Mouse (Mus musculus): Measurements from ENCODE around the gene Dusp6. TPM values are rescaled to one million over a fixed set of nuclear protein-coding genes. Genes with fewer than 3 reads are reported as not detected.

Dusp6 gene
- polyA plus RNA-seq, 1 experiment from 2014 or later, result 34.4 TPM

DNA sequence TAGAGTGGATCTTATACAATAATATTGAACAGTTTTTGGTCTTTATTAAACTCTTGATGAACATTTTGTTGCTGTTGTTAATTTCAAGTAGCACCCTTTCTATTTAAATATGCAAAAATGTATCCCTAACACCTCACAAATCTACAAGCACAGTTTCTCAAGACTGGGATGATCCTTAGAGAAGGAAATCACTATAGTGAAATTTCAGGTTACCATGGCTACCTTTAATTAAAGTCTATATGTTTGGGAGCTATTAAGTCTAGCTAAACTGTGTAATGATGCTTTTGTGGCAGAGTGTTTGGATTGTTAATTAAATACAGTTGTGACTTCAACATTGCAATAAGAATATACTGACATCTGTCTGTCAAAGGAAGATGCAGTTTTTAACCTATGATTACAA, 54.0 kb downstream of the Dusp6 start:
- no peak for DNase-seq (ENCODE audit: low spot score)

Other genes with a start within 250 kb of the Dusp6 start
- gene Poc1b, start 156.2 kb upstream of the Dusp6 start, polyA plus RNA-seq (2015; fragmentation: Nextera tagmentation; extraction: Ambion mirVana), result 8.4 and 11.9 TPM in 2 replicates
- 7.0 and 7.9 TPM in 2 replicates for gene Galnt4, start 155.1 kb upstream of the Dusp6 start, polyA plus RNA-seq (2015; fragmentation: Nextera tagmentation; extraction: Ambion mirVana)
- 0.43 and 0.50 TPM in 2 replicates for gene Phxr2, start 136.9 kb upstream of the Dusp6 start, polyA plus RNA-seq (2015; fragmentation: Nextera tagmentation; extraction: Ambion mirVana)